Mouse (Mus musculus): Measurements from ENCODE around the gene Arl11.

The Arl11 gene

GRCm38 (mm10) chr14:61327007-61327406 is 17.5 kb downstream of the Arl11 start:
- in situ Hi-C loops (cut with MboI, MseI): loop anchor here (5.0 to 10.0 kb wide), 2 partner anchors 50 to 108 kb away; partner anchors contain the start of gene Kpna3

- in situ Hi-C loops (cut with MboI, MseI): loop anchor here (5.0 to 10.0 kb wide), 2 partner anchors 49 to 107 kb away; partner anchors contain the start of gene Kpna3
Observed at GRCm38 (mm10) chr14:61327618-61328450, 18.3 kb downstream of the Arl11 start.

DNA sequence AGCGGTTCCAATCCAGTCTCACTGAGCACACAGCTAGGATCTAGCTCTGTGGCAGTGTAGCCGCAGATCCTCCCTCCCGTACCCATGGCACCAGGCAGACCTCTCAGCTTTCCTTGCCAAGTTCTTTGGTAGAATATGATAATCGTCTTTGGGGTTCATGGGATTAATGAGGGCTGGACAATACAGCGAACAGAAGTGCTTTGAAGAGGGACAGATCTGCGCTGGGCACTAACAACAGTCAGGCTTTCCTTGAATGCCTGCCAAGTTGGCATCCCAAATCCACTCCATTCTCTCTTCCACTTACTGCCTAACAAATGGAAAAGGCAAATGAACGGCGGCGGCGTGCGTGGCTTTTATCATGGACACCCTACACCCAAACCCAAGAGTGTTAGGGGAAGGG is 21.0 kb downstream of the Arl11 start:
- in situ Hi-C loops (cut with MboI, MseI): loop anchor here (5.0 kb wide), 1 partner anchor 162 kb away; no protein-coding TSS in a partner anchor

GRCm38 (mm10) chr14:61330996-61331561 is 21.5 kb downstream of the Arl11 start:
- in situ Hi-C loops (cut with MboI, MseI): loop anchor here (5.0 kb wide), 1 partner anchor 161 kb away; no protein-coding TSS in a partner anchor

DNA sequence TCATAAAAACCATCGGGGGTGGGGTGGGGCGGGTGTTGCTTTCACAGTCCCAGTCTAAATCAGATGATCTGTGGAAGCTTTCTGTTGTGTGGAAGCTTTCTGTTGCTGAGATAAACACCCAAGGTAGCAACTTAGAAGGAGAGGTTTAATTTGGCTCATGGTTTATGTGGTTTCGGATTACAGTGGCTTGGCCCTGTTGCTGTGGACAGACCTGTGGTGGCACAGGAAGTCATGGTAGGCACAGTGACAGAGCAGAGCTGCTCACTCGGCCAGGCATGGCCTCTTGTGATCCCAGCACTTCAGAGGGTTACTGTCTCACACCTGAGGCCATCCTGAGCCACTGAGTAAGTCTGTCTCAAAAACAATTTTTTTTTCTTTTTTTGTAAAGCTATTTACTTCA is 29.8 kb downstream of the Arl11 start:
- in situ Hi-C loops (cut with MboI, MseI): no loop called here

- in situ Hi-C loops (cut with MboI, MseI): no loop called here
Observed at GRCm38 (mm10) chr14:61344590-61344989, 35.0 kb downstream of the Arl11 start.

DNA sequence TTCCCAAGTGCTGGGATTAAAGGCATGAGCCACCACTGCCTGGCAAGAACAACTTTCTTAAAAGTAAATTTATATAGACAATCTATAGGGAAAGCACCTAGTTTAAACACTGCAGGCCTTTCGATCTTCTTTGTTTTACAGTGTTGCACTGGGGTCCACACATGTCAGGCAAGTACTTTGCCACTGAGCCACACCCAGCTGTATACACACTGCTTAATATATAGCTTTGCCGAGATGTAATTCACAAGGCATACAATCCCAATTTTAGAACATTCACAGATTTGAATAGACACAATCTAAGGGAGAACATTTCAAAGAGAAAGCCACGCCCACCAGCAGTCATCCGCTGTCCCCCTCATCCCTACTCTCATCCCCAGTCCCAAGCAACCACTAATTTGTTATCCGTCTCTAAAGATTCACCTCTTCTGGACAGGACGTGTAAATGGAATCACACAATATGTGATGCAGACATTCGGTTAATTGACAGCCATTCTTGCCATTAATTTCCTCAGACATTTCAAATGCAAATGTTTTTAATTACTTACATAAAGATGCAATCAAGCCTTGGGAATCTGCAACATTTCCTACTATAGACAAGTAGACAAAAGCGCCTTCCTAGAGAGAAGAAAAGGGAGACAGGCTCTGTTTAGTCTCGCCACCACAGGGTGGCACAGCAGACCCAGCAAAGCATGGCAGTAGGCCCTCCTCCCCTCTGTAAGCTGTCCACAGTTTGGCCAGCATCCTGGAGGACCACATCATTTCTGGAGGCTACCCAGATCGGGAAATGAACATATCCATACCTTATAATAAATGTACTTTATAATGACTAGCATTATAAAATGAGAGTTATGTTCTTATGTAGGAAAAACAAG is 37.5 kb downstream of the Arl11 start:
- in situ Hi-C loops (cut with MboI, MseI): no loop called here

- in situ Hi-C loops (cut with MboI, MseI): no loop called here
Observed at GRCm38 (mm10) chr14:61349876-61350275, 40.3 kb downstream of the Arl11 start.

- in situ Hi-C loops (cut with MboI, MseI): no loop called here
Observed at GRCm38 (mm10) chr14:61350808-61351207, 41.3 kb downstream of the Arl11 start.

GRCm38 (mm10) chr14:61354251-61355235 is 45.0 kb downstream of the Arl11 start:
- in situ Hi-C loops (cut with MboI, MseI): no loop called here

DNA sequence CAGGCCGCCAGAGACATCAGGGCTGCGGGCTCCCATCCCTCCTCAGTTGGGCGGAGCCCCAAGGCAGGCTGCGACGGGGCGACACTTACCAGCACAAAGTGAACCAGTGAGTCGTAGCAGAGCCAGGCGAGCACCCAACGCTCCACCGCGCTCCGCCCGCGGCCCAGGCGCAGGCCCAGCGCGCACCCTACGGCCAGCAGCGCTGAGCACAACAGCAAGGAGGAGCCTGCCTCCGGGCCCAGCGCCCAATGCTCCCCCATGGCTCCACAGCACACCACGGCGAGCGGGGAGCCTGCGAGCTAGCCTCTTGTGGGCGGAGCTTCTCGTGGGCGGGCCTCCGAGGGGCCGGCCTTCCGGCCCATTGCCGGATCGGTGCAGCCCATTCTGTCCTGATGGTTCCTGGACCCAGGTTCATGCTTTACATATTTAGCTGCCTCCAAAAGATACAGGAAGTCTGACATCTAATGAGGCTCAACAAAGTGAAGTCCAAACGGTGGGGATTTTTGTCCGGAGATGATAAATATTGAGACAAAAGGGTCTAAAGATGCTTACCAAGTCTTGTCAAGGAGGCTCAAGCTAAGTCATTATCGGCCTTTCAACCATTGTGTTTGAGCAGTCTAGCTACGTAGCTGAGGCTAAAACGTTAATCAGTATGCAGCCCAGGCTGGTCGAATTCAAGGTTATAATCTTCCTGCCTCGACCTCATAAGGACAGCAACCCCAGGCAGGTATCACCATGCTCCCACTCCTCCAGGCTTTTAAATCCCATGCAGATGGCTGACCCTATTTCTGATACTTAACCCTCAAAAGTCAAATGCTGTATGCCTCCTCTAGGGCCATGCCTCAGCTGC is 50.8 kb downstream of the Arl11 start, which contains the start of gene Ebpl:
Gene Ebpl (minus strand): TSS at position 309 of the 850 bp plus-strand sequence.
- in situ Hi-C loops (cut with MboI, MseI): no loop called here

DNA sequence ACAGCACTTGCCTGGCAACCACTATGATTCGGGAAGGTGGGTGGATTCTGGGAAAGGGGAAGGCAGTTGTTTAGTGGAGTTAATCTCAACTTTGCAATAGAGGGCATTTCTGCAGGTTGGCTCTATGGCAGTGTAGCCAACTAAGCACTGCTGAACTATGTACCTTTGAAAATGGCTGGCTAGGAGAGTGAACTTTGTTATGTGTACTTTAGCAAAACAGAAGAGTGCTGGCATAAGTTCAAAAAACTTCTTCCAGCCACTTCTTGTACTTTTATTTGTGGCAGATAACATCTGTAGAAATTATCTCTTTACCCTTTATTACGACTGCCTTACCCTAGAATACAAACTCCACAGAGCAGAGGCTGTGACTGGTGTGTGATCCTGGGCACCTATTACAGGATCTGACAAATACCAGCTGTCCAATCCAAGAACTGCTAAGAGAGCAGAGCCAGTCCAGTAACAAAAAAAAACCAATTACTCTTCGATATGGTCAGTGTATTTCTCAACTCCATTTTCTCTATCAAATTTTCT is 51.5 kb downstream of the Arl11 start:
- in situ Hi-C loops (cut with MboI, MseI): no loop called here
